Mouse (Mus musculus) forebrain, embryonic 16.5 days (tissue): ENCODE measurements around the gene Cer1. TPM values are rescaled to one million over a fixed set of nuclear protein-coding genes. Genes with fewer than 3 reads are reported as not detected.
A peak's percentile ranks its signal among the peaks of the same experiment; 100 is the strongest.

ENCODE experiments used
- ATAC-seq: fragments of 200-750 bp; cut with Nextera tagmentation; 2 replicates; pipeline ENCODE4 v1.8.0; 2017; ENCODE audit warnings: mild to moderate bottlenecking, moderate library complexity
- H3K27ac ChIP-seq: fragments of 300-500 bp; sonication (generic); 2 replicates; pipeline ENCODE4 v1.5.1; 2014; ENCODE audit warnings: low read length, control low read depth
- H3K27me3 ChIP-seq: fragments of 300-500 bp; sonication (generic); replicated peaks from 2 replicates; pipeline ENCODE4 v1.6.1; 2014; ENCODE audit warnings: low read length; ENCODE audit not compliant: control insufficient read depth, insufficient read depth
- H3K36me3 ChIP-seq: fragments of 300-500 bp; sonication (generic); 2 replicates; pipeline ENCODE4 v1.6.1; 2014; ENCODE audit not compliant: control insufficient read depth, insufficient read depth
- H3K4me1 ChIP-seq: fragments of 300-500 bp; sonication (generic); replicated peaks from 2 replicates; pipeline ENCODE4 v1.6.1; 2014; ENCODE audit warnings: low read length; ENCODE audit not compliant: control insufficient read depth, insufficient read depth
- H3K4me2 ChIP-seq: fragments of 300-500 bp; sonication (generic); 2 replicates; pipeline ENCODE4 v1.6.1; 2014; ENCODE audit warnings: mild to moderate bottlenecking, low read length, control low read depth
- H3K4me3 ChIP-seq: fragments of 300-500 bp; sonication (generic); replicated peaks from 2 replicates; pipeline ENCODE4 v1.5.1; 2014; ENCODE audit warnings: mild to moderate bottlenecking, low read length, control low read depth
- H3K9ac ChIP-seq: fragments of 300-500 bp; sonication (generic); replicated peaks from 2 replicates; pipeline ENCODE4 v1.6.1; 2014; ENCODE audit warnings: low read depth, low read length, control low read depth
- H3K9me3 ChIP-seq: fragments of 300-500 bp; sonication (generic); 2 replicates; pipeline ENCODE4 v1.6.1; 2016; ENCODE audit warnings: low read length; ENCODE audit not compliant: control insufficient read depth
- WGBS: fragments of 180-500 bp; shearing (Covaris S2); extraction: QIAGEN DNeasy Blood & Tissue Kit; methylation state at CpG from one replicate; pipeline ENCODE4 v1.1.7; 2014; 5-methylcytosine and 5-hydroxymethylcytosine counted together
- polyA plus RNA-seq: library from polyadenylated mRNA; unstranded; fragments of >200 nt; fragmentation: Nextera tagmentation; extraction: Ambion mirVana; gene quantifications from 2 replicates; pipeline ENCODE4 v1.2.1, GENCODE M21; 2015

Cer1 gene
- polyA plus RNA-seq, 1 experiment from 2014 or later, result not detected

GRCm38 (mm10) chr4:82864974-82865699 is 19.8 kb downstream of the Cer1 start:
- peaks cover 9% of the 10 kb centered on the region for H3K4me1 ChIP-seq
- no peak overlapping the region for H3K9ac ChIP-seq
- H3K4me3 ChIP-seq, result no peak overlapping the region
- H3K27ac ChIP-seq, result no peak overlapping the region
- H3K27me3 ChIP-seq, result no peaks in the 10 kb centered on the region
- H3K36me3 ChIP-seq, result no peaks in the 10 kb centered on the region
- ATAC-seq, result no peak
- H3K4me2 ChIP-seq, result no peak overlapping the region
- 82% methylated on average over 8 of the region's 8 CpGs for WGBS
- no peaks in the 10 kb centered on the region for H3K9me3 ChIP-seq

- no peak for ATAC-seq
- WGBS, result 43% methylated on average over 8 of the region's 8 CpGs
- H3K4me3 ChIP-seq, result no peak overlapping the region
- H3K4me2 ChIP-seq, result no peak overlapping the region
- H3K27me3 ChIP-seq, result no peaks in the 10 kb centered on the region
- no peaks in the 10 kb centered on the region for H3K9me3 ChIP-seq
- no peaks in the 10 kb centered on the region for H3K36me3 ChIP-seq
- no peak overlapping the region for H3K9ac ChIP-seq
- no peak overlapping the region for H3K27ac ChIP-seq
- H3K4me1 ChIP-seq, result peaks cover 14% of the 10 kb centered on the region
Observed at GRCm38 (mm10) chr4:82863316-82863715, 21.6 kb downstream of the Cer1 start.

- Histone ChIP-seq H3K36me3 (no peaks in the 10 kb centered on the region), H3K4me1 (peaks cover 20% of the 10 kb centered on the region), H3K9me3 (no peaks in the 10 kb centered on the region), H3K27ac (no peak overlapping the region), H3K4me3 (no peak overlapping the region), H3K9ac (no peak overlapping the region), H3K27me3 (no peaks in the 10 kb centered on the region), H3K4me2 (no peak overlapping the region)
- WGBS, result 98% methylated on average over 2 of the region's 2 CpGs
- no peak for ATAC-seq
Observed at GRCm38 (mm10) chr4:82861451-82861850, 23.5 kb downstream of the Cer1 start.

GRCm38 (mm10) chr4:82860566-82860965 is 24.4 kb downstream of the Cer1 start:
- Histone ChIP-seq H3K27me3 (no peaks in the 10 kb centered on the region), H3K36me3 (no peaks in the 10 kb centered on the region), H3K9me3 (no peaks in the 10 kb centered on the region), H3K9ac (no peak overlapping the region), H3K4me3 (no peak overlapping the region), H3K4me1 (peaks cover 22% of the 10 kb centered on the region), H3K27ac (peak overlapping the region; percentile 49), H3K4me2 (no peak overlapping the region)
- no peak for ATAC-seq
- WGBS, result 20% methylated on average over 3 of the region's 3 CpGs

DNA sequence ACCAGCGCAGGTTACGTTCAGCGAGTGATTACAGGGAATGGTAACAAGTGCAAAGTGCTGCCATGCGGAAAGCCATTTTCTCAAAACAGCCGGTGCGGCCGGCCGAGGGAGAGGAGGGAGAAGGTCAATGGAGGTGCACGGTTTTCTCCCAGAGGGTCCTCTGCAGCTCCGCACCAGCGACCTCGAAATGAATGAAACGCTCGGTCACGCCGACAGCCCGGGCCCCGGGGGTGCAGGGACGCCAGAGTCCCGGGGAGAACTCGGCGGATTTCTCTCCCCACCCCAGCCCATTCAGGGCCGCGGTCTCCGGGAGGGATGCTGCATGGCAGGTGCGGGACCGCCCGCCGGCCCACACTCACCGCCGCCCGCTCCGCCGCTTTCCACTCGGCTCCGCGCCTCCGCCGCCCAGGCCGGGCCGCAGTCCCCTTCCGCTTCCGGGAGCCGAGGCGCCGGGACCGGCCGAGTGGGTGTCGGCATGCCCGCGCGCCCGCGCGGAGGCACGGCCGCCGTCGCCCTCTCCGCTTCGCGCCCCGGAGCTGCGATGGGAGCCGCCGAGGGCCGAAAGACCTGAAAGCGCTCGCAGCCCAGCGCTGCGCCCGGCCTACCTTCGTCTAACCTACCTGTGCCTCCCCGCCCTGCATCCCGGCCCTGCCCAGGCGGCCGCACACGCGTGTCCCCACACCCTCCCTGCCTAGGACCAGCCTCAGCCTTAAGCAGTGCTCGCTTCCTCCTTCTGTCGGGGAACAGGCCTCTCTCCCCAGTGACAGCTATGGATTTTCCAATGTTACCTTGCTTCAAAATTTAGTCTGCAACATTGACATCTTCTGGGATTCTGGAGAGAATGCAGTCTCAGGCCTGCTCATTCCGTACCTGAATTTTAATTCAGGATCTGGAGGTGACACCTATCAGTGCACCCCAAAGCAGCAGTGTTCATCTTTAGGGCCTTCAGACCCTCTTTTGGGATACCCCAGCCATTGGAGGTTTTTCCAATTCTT is 25.5 kb downstream of the Cer1 start, which contains the start of gene Zdhhc21:
TSS of gene Zdhhc21 (minus strand) at position 828 of the 995 bp plus-strand sequence.
- H3K4me1 ChIP-seq, result peaks cover 22% of the 10 kb centered on the region
- WGBS, result under 1% methylated on average over 82 of the region's 82 CpGs
- peak within 1 kb of the TSS; percentile 82 for H3K4me2 ChIP-seq
- peak within 1 kb of the TSS; percentile 95 for H3K27ac ChIP-seq
- H3K27me3 ChIP-seq, result no peaks in the 10 kb centered on the region
- peak within 1 kb of the TSS; percentile 78 for H3K4me3 ChIP-seq
- no peaks in the 10 kb centered on the region for H3K9me3 ChIP-seq
- peak within 1 kb of the TSS; percentile 99 for H3K9ac ChIP-seq
- ATAC-seq, result peak; percentile 91
- H3K36me3 ChIP-seq, result no peaks in the 10 kb centered on the region

DNA sequence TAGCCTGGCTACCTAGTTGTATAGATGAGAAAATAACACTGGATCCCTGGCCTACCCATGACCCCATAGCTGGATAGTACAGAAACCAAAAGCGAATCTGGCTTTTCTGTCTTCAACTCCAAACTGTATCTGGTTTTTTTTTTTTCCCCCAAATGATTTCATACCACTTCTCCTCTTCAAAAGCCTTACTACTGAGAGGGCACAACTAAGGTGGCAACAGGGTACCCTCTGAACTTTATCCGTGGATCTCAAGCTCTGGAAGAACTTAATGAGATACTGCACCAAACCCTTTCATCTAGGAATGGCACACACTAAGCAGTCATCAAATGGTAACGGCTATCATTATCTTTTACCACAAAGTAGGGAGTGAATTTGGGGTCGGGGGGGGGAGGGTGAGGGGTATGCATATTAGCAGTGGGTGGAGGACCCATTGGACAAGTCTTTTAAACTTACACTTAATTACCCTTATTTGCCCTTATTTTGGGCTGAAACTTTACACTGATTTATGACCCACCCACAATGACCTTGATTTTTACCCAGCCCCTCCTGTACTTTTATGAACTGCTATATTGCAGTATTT is 26.4 kb downstream of the Cer1 start:
- H3K4me1 ChIP-seq, result peaks cover 22% of the 10 kb centered on the region
- peak overlapping the region; percentile 78 for H3K4me3 ChIP-seq
- H3K27me3 ChIP-seq, result no peaks in the 10 kb centered on the region
- peak overlapping the region; percentile 82 for H3K4me2 ChIP-seq
- peak overlapping the region; percentile 99 for H3K9ac ChIP-seq
- H3K36me3 ChIP-seq, result no peaks in the 10 kb centered on the region
- no peaks in the 10 kb centered on the region for H3K9me3 ChIP-seq
- WGBS, result 16% methylated on average over 4 of the region's 4 CpGs
- no peak for ATAC-seq
- H3K27ac ChIP-seq, result peak overlapping the region; percentile 95

GRCm38 (mm10) chr4:82856986-82857385 is 28.0 kb downstream of the Cer1 start:
- H3K4me2 ChIP-seq, result no peak overlapping the region

DNA sequence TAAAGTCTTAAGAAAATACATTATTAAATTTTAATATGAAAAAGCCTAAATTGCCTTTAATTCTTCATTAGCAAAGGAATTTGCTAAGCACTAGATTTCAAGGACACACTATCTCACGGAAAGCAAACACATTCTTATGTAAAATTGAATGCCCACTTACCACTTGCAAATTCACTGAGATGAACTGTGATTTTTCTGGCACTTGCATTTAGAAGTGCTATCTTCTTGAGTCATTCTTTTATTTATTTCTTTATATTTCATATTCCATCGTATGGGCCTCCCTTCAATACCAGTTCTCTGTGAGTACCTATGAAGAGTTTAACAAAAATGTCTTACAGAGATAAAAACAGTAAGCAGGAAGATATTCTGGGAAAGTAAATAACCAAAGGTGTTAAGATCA is 31.1 kb downstream of the Cer1 start:
- peaks cover 13% of the 10 kb centered on the region for H3K4me1 ChIP-seq
- H3K27me3 ChIP-seq, result no peaks in the 10 kb centered on the region

More at GRCm38 (mm10) chr4:82856986-82857385, 28.0 kb downstream of the Cer1 start:
- H3K36me3 ChIP-seq, result peaks cover 2% of the 10 kb centered on the region; the same call in 1 of the 2 replicates
- no peak overlapping the region for H3K4me3 ChIP-seq
- no peaks in the 10 kb centered on the region for H3K27me3 ChIP-seq
- no peak overlapping the region for H3K9ac ChIP-seq
- peaks cover 19% of the 10 kb centered on the region for H3K4me1 ChIP-seq
- WGBS, result 83% methylated on average over 3 of the region's 3 CpGs
- no peaks in the 10 kb centered on the region for H3K9me3 ChIP-seq
- ATAC-seq, result no peak
- H3K27ac ChIP-seq, result no peak overlapping the region

More for the DNA sequence above, 31.1 kb downstream of the Cer1 start:
- no peak overlapping the region for H3K4me2 ChIP-seq
- no peak overlapping the region for H3K27ac ChIP-seq
- 75% methylated on average over 2 of the region's 2 CpGs for WGBS
- no peak for ATAC-seq
- no peak overlapping the region for H3K4me3 ChIP-seq
- no peaks in the 10 kb centered on the region for H3K9me3 ChIP-seq
- H3K9ac ChIP-seq, result no peak overlapping the region
- H3K36me3 ChIP-seq, result peaks cover 2% of the 10 kb centered on the region; the same call in 1 of the 2 replicates
